Mouse (Mus musculus): ENCODE measurements around the gene Il33.
"Not testable (repeated sequence)": the region's sequence is repeated elsewhere in the genome, so short reads cannot be mapped to it uniquely, and the experiment has no call there.

The Il33 gene

GRCm38 (mm10) chr19:29940239-29940638 lies 15.3 kb downstream of the Il33 start:
- DNase-seq (ENCODE audit: low read depth, low spot score), result no peak

DNA sequence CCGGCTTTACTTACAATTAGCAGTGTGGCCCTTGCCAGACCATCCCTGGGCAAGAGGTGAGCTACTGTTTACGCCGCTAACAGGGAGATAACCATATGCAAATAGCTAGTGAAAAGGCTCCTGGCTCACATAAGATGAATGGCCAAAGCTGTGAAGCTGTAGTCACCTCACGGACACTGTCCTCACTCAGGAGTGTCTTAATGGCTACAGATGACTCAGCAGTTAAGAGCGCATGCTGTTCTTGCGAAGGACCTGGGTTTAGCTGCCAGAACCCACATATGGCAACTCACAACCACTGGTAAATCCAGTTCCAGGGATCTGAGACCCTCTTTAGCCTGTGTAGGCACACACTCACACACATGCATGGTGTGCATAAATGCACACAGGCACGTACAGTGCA lies 16.3 kb downstream of the Il33 start:
- no peak for DNase-seq (ENCODE audit: low read depth, low spot score)

DNA sequence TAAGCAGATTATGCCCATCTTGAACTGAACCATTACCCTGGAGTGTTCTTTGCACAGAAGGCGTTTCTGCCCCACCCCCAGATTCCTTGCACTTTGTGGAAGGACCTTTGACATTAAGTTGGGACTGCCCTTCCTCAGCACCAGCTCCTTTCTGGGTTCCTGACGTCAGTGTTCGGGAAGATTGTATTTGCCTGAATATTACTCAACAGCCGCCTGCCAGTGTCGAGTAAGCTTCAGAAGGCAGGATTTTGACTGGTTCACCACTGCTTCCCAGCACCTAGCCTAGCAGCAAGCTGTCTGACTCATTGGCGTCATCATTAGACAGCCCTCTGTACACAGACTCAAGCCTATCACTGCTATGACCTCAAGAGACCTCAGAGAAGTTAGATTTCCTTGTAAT lies 17.4 kb downstream of the Il33 start:
- DNase-seq (ENCODE audit: low read depth, low spot score), result no peak

DNA sequence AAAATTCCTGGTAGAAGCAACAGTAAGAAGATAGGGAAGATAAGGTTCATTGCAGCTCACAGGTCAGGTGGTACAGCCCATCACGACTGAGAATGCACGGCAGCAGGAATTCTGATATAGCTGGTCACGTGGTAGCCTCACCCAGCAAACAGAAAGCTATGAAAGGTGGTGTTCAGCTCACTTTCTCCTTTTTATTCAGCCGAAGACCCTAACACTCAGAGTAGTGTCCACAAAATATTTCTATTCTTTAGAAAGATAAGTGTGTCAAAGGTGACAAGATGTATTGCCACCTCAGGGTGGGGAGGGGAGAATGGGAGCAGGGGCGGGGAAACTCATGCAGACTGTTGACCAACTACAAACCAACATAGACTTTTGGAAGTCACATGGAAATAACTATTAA lies 19.5 kb downstream of the Il33 start:
- DNase-seq (ENCODE audit: low read depth, low spot score), result no peak

DNA sequence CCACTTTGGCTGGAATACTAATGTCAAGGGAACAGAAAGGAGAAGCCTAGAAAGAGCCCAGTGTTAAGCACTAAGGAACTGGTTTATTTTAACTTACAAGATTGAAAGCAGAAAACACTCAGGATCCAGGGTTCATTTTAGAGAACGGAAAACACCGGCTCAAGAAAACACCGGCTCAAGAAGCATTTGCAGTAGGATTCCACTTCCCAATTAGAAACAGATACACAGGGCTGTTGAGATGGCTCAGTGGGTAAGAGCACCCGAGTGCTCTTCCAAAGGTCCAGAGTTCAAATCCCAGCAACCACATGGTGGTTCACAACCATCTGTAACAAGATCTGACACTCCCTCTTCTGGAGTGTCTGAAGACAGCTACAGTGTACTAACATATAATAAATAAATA lies 20.0 kb downstream of the Il33 start:
- DNase-seq (ENCODE audit: low read depth, low spot score), result not testable (repeated sequence)

DNA sequence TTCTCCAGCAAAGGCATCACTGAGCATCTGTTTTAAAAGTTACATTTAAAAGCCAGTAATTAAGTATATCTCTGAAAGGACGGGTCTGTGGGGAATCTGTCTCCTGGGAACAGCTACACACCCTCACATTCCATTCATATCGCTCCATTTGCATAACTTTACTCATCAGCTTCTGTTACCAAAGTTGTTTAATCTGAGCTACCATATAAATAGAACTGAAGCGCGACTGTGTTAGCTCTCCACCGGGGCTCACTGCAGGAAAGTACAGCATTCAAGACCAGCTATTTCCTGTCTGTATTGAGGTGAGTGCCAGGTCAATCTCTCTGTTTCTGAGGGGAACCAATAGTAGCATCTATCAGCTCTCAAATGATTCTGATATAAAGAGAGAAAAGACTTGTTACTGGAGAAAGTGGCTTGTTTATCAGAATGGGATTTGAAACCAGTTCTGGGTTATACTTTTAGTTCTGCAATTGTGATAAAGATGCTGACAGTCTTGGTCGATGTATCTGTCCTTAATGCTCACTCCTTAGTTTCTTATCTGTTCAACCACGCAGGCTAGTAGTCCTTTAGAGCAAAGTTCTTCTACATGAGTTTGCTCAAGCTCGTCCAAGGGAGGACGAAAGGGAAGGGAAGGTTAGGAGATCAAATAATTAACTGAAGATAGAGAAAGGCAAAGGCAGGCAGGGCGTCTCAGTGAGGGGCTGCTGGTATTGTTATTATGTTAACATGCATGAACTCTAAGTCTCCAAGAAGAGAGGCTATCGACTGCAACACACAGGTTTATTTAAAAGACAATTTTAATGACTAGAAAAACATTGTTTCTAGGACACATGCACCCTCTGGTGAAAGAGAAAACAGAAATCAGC lies 20.9 kb downstream of the Il33 start:
- DNase-seq (ENCODE audit: low read depth, low spot score), result no peak

DNA sequence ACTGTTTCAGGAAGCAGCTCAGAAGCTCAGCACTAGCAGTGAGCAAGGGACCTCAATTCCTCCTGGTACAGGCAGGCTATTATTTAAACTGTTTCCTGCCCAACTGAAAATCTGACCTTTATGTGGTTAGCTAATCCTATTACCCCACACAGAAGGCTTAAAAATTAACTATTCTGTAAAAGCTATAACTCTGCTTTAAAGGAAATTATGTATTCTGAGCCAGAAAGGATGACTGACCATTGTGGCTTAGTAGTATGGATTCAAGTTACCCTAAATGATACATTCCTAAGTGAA lies 21.5 kb downstream of the Il33 start:
- no peak for DNase-seq (ENCODE audit: low read depth, low spot score)

DNA sequence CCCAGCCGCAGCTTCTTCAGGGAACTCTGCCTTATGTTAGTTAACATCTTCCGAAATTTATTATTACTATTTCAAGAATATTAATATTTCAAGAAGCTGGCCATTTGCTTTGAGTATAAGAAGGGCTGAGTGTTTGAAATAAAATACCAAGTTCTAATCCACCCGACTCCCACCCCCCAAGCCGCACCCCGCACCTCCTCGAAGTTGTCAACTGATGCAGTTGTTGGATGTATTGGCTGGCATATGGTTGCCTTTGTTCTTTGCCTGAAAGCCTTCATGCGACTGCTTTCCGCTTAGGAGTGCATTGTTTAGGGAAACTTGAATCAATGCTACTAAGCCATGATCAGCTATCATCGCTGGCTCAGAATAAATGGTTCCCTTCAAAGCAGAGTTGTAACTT lies 22.1 kb downstream of the Il33 start:
- no peak for DNase-seq (ENCODE audit: low read depth, low spot score)

DNA sequence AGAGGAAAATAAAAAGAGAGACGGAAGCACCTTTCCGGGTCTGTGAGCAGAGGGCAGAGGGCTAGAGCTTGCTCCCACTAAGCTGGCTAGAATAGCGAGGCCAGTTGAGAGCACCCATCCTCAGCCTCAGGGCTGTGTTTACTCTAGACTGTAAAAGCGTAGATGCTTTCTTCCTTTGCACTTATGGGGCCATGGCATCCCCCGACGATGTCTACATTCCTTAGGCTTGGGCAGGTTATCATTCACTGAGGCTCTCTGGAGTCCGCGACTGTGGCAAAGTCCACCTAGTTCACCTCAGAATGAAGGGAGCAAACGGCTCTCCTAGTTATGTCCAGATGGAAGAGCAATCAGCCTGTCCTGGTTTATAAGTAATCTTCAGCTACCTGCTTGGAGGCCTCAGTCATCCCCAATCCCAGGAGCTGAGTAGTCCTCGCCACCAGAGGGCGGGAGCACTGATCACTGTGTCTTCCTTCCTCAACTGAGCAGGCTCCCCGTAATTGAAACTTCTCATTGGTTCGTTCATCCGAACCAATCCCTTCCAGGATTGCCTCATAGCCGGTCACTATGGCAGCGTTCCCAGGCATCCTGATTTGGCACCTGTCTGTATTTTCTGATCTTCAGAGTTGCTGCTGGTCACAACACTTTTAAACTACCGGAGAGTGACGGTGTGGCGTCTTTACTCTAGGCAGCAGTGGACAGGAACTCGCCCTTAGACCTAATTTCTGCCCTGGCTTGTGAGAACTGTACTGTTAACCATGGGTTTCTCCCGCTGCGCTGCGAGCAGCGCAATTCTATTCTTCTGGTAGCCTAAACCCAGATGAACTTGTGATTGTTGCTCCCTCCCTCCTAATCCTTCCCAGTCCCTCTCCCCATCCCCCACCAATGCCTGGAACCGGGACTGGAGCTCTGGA lies 23.2 kb downstream of the Il33 start:
- peak; percentile 37 for DNase-seq (ENCODE audit: low read depth, low spot score)

DNA sequence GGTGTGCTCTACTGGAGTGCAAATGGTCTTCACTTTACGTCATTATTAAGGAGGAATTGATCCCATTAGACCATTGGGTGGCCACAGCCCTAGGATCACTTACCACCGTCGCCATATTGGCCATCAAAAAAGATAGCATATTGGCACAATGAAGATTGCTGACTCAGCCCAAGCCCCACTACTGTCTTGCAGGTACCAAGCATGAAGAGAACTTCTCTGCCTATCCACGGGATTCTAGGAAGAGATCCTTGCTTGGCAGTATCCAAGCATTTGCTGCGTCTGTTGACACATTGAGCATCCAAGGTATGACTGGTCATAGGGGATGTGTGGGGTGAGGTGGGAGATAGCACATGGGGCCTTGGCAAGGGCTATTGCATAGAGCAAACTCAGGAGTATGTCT lies 27.6 kb downstream of the Il33 start:
- DNase-seq (ENCODE audit: low read depth, low spot score), result no peak

DNA sequence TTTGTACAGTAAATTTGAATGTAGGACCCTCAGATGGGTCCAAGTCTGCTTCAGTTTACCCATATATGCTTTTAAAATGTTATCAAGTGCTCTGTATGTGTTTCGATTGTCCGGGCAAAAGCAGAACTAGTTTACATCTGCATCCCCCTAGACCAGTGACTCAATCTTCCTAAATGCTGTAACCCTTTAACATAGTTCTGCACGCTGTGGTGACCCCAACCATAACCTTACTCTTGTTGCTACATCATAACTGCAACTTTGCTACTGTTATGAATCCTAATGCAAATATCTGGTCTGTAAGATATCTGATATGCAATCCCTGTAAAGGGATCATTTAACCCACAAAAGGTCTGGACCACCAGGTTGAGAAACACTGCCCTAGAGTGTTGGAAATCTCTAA lies 28.9 kb downstream of the Il33 start:
- no peak for DNase-seq (ENCODE audit: low read depth, low spot score)

GRCm38 (mm10) chr19:29955454-29955853 lies 30.5 kb downstream of the Il33 start:
- no peak for DNase-seq (ENCODE audit: low read depth, low spot score)

DNA sequence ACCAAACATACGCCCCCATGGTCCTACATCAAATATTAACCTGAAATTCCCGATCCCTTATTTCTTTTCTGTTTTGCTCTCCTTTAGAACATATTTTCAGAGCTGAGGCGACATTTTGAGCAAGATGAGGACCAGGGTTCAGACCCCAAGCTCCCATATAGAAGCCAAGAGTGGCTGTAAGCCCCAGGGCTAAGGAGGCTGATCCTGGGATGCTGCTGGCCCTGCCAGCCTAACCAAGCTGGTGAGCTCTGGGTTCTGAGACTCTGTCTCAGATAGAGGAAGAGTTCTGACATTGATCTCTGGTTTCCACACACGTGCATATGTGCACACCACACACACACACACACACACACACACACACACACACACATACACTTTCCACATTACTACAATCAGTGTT lies 36.0 kb downstream of the Il33 start:
- DNase-seq (ENCODE audit: low read depth, low spot score), result no peak

DNA sequence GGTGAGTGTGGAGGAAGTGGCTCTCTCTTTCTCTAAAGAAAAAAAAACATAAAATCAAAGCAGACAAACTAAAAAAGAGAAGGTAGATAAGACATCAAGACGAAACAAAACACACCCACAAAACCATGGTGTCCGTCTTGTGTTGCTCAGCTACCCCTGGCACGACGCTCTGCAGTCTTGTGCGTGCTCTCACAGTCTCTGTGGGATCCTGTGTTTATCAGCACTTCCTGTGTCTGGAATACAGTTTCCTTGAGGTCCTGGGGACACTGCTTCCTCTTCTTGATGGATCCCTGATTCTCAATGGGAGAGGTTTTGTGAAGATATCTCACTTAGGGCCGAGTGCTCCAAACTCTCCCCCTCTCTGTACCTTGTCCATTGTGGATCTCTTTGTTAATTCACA lies 36.9 kb downstream of the Il33 start:
- no peak for DNase-seq (ENCODE audit: low read depth, low spot score)

- no peak for DNase-seq (ENCODE audit: low read depth, low spot score)
These were observed 38.7 kb downstream of the Il33 start for GRCm38 (mm10) chr19:29963598-29964092.

DNA sequence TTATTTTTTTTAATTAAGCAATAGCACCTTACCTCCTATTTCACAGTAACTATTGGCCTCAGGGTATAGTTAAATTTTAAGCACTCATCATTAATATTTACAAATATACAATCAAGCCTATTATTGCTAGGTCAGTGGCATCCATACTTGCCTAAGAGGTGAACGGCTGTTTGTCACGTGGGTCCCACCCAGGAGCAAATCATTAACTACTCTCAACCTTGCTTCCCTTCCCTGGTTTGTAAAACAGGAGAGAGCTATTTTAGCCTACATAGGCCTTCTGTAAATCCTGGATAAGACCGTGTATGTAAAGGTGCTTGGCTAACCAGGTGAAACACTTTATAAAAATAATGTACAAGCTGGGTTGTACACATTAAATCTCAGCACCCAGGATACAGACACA lies 43.0 kb downstream of the Il33 start:
- no peak for DNase-seq (ENCODE audit: low read depth, low spot score)

GRCm38 (mm10) chr19:29973396-29973795 lies 48.5 kb downstream of the Il33 start:
- no peak for DNase-seq (ENCODE audit: low read depth, low spot score)

DNA sequence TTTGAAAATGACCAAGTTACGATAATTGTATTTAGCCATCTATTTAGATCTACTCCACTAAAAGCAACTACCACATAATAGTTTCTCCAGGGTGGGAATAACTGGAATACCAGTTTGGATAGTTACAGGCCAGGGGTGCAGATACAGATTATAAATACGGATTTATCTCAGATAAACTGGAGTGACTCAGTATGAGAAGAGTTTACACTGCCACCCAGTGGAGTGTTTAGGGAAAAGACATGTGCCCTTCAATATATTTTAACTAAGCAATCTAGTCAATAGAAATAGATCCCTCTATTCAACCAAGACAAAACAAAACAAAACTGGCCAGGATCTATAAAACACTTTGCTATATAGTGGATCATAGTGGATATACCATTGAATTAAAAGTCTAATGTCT lies 53.9 kb downstream of the Il33 start:
- DNase-seq (ENCODE audit: low read depth, low spot score), result peak; percentile 24

DNA sequence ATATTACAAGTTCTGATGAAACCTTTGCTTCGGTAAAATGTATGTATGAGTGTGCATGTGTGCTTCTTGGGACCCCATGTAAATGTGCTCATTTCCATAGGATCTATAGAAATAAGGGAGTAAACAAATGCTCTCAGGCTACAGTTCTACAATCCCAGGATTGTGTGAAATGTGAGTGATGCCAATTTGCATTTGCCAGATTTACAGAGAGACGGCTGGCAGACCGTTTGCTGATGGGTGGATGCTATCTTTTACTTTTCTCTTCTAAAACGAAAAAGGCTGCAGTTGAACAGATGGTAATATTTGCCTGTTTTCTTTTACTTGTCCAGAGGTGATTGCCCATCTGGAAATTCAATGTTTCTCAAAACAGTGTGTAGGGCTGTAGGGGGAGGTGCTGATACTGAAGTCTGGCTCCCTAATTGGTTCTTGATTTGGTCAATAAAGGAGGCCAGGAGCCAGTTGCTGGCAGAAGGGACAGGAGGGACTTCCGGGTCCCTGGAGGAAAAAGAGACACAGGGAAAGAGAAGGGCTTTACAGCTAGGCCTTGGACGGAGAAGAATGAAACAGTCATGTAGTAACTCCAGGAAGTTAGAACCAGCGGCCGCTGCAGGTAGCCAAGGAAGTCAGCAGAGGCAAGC lies 54.7 kb downstream of the Il33 start:
- no peak for DNase-seq (ENCODE audit: low read depth, low spot score)

DNA sequence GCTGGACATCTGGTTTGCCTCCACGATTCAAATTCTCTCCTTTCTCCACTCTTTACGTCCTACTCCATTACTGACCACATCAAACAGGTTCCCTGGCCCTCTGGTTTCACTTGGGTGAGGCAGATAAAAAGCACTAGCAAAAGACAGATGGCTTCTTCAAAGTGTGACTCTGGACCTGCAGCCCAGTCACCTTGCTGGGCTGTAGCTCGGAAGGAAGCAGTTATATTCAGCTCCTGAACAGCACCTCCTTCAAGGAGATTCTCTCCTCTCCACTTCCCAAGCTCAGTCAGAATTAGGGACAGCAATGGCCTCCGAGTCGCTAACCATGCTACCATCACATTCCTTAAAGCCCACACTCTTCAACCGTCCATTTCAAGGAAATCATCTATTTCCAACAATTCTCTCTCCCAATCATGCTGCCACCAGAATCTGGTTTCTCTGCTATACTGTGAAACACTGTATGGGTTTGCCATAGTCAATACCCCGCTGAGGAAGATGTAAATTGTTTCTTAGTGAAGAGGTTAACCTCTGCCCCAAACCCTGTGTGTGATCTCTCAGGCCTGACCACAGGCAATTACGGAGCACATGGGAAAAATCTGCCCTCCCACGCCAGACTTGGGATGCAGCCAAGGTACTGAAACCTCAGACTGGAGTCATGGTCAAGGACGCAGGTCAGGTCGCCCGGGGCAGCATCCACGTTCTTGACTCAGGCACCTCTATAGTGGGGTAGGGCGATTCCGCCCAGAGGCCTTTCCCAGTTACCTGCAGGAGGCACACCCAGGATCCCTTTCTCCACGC lies 59.5 kb downstream of the Il33 start:
- DNase-seq (ENCODE audit: low read depth, low spot score), result no peak

GRCm38 (mm10) chr19:29986464-29987091 lies 61.7 kb downstream of the Il33 start:
- no peak for DNase-seq (ENCODE audit: low read depth, low spot score)

Data from retina, postnatal 7 days (tissue).